10 mouse cellular contexts compared by ENCODE assay signal in genomic region chr16:95466548-95466947, GRCm38 (mm10).
A peak's percentile ranks its signal among the peaks of the same experiment; 100 is the strongest.
DNase-seq lines count a peak whose midpoint lies in the region; ATAC-seq lines count a peak whose summit lies in the region.
"Had no signal": no experiment of that assay in that cellular context is flagged by ENCODE, and none has a peak within 500 bp of the region (broad histone marks: within the 10 kb centered on the region; RNA-seq: fewer than 3 reads in every experiment).

No protein-coding gene starts in this region.

- no peak overlapping the region for H3K4me3 ChIP-seq in lung, embryonic 16.5 days (ENCODE audit: low read length)
- H3K4me3 ChIP-seq: heart, embryonic 13.5 days; liver, embryonic 13.5 days had no signal

- H3K4me2 ChIP-seq in lung, embryonic 16.5 days (ENCODE audit: low read depth, low read length): no peak overlapping the region
- H3K4me2 ChIP-seq: heart, embryonic 13.5 days; liver, embryonic 13.5 days had no signal

- no peaks in the 10 kb centered on the region for H3K27me3 ChIP-seq in lung, embryonic 16.5 days (ENCODE audit: control insufficient read depth, insufficient read depth, low read depth, low read length)
- H3K27me3 ChIP-seq: heart, embryonic 13.5 days; liver, embryonic 13.5 days had no signal

- H3K36me3 ChIP-seq in lung, embryonic 16.5 days (ENCODE audit: control insufficient read depth, insufficient read depth, low read length): no peaks in the 10 kb centered on the region
- H3K36me3 ChIP-seq: heart, embryonic 13.5 days; liver, embryonic 13.5 days had no signal

- H3K27ac ChIP-seq in lung, embryonic 16.5 days (ENCODE audit: low read length): no peak overlapping the region
- H3K27ac ChIP-seq: heart, embryonic 13.5 days; liver, embryonic 13.5 days had no signal

- WGBS in lung, embryonic 16.5 days: 98% methylated on average over 1 of the region's 1 CpGs

- H3K9me3 ChIP-seq in lung, embryonic 16.5 days (ENCODE audit: control insufficient read depth, low read length): no peaks in the 10 kb centered on the region
- H3K9me3 ChIP-seq: heart, embryonic 13.5 days; liver, embryonic 13.5 days had no signal

- H3K4me1 ChIP-seq in lung, embryonic 16.5 days (replicated peaks; ENCODE audit: control insufficient read depth, insufficient read depth, low read length): peaks cover 2% of the 10 kb centered on the region; the same call in 1 of the 2 replicates
- H3K4me1 ChIP-seq: liver, embryonic 13.5 days had no signal

- peak; percentile 83 for DNase-seq in heart, adult 11 months
- DNase-seq in heart, postnatal 10 days: no peak
- DNase-seq in lung, postnatal 36 days: no peak
- DNase-seq in adipocyte (ENCODE audit: low spot score): peak; percentile 44
- DNase-seq in lung, postnatal 14 days: peak; percentile 53
- DNase-seq in urinary bladder, postnatal 10 days (ENCODE audit: low spot score): no peak
- DNase-seq: liver, embryonic 13.5 days had no signal

- intact Hi-C loops in heart, postnatal 10 days (cut with DNase I): loop anchor here (5.0 to 10.0 kb wide), 2 partner anchors 272 to 496 kb away; no protein-coding TSS in a partner anchor

- peak; percentile 69; the same call in 1 of the 2 replicates for ATAC-seq in lung, embryonic 16.5 days (ENCODE audit: low read depth)
- no peak for ATAC-seq in megakaryocyte progenitor cell, adult 5-6 weeks (replicated peaks; ENCODE audit: poor library complexity)

- no peak overlapping the region for H3K9ac ChIP-seq in lung, embryonic 16.5 days (ENCODE audit: low read length)
- H3K9ac ChIP-seq: heart, embryonic 13.5 days; liver, embryonic 13.5 days had no signal

Comparison
In these comparisons a context has a peak if more than half of its experiments do, and no peak if none do; other contexts are left out.
1. DNase-seq: peak in heart, adult 11 months (single experiment), adipocyte (single experiment) and lung, postnatal 14 days (single experiment); none in heart, postnatal 10 days (0 of 2), lung, postnatal 36 days (single experiment) and urinary bladder, postnatal 10 days (single experiment).